Mouse (Mus musculus) CH12.LX (cell line): ENCODE results near the gene Taf4.

Source experiments
- CHD2 ChIP-seq: IDR thresholded peaks from 2 replicates; pipeline ENCODE4 v1.6.1; 2011; ENCODE audit warnings: low read length, improper control_type of control experiment
- CTCF ChIP-seq, 2 experiments: IDR thresholded peaks in 1 of 2; conservative IDR thresholded peaks in 1 of 2; 2 replicates each; pipeline ENCODE4 v1.5.1; 2011 to 2012; ENCODE audit warnings: low read depth in 2 of 2, low read length in 2 of 2, improper control_type of control experiment in 1 of 2, inconsistent platforms in 1 of 2, mild to moderate bottlenecking in 1 of 2, moderate library complexity in 1 of 2
- E2F4 ChIP-seq: IDR thresholded peaks from 2 replicates; pipeline ENCODE4 v1.6.1; 2011; ENCODE audit warnings: low read depth, low read length, improper control_type of control experiment; ENCODE audit not compliant: insufficient replicate concordance
- HCFC1 ChIP-seq: IDR thresholded peaks from 2 replicates; pipeline ENCODE4 v1.6.1; 2012; ENCODE audit warnings: low read depth, mild to moderate bottlenecking, inconsistent platforms, low read length, improper control_type of control experiment
- POLR2A ChIP-seq: IDR thresholded peaks from 2 replicates; pipeline ENCODE4 v1.6.1; 2011; ENCODE audit warnings: low read depth, mild to moderate bottlenecking, improper control_type of control experiment, low read length
- ZKSCAN1 ChIP-seq: IDR thresholded peaks from 2 replicates; pipeline ENCODE4 v1.6.1; 2012; ENCODE audit warnings: low read depth, inconsistent platforms, low read length, improper control_type of control experiment, borderline replicate concordance

DNA sequence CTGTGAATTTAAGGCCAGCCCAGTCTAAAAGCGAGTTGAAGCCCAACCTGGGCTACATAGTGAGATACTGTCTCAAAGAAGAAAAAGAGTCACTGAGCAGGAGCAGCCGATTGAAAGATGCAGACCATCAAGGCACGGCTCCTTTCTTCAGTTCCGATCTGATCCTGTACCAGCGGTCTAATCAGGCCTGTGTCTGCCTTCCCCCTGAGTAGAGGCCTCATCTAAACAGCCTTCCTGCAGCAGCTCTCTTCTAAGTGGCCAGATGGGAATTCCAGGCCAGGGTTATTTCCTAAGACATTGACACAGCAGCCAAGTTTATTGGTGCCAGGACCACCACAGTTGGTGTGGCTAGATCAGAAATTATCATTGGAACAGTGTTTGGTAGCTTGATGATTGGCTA, 16.6 kb upstream of the Taf4 start:
- no peak for TF ChIP-seq CHD2
- no peak for TF ChIP-seq CTCF (conservative IDR thresholded peaks at IDR 0.05 in 1 of 2, IDR thresholded peaks at IDR 0.05 in 1 of 2; ENCODE audit: low read depth in 2 of 2, low read length in 2 of 2)
- TF ChIP-seq E2F4 = no peak
- TF ChIP-seq HCFC1 = no peak
- no peak for TF ChIP-seq ZKSCAN1
- no peak for TF ChIP-seq POLR2A
